Mouse (Mus musculus): ENCODE measurements around the gene Gsg1.

Gsg1 gene

DNA sequence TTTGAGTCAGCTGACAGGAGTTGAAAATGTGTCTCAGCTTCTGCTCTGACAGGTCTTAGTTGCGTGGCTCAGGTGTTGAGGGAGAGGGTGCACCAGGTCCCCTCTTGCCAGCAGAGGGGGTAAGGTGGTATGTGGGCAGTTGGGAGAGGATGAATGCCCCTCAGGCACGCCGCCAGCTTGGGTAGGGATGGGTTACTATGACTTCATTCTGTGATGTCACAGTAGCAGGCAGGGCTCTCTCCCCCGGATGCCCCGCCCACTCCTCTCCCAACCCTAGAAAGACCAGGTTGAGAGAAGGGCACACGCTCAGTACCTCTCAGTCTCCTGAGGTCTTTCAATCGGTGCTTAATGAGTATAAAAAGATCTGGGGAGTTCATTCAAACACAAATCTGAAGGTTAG, at the start of gene Gsg1:
Gene Gsg1 (minus strand): TSS at position 199 of the 400 bp plus-strand sequence.
- no peak for DNase-seq (ENCODE audit: low spot score in 2 of 2)

GRCm38 (mm10) chr6:135302421-135303125, 48.4 kb upstream of the Gsg1 start:
- no peak for DNase-seq (ENCODE audit: low spot score in 2 of 2)

GRCm38 (mm10) chr6:135300469-135300868, 46.3 kb upstream of the Gsg1 start:
- DNase-seq (ENCODE audit: low spot score in 2 of 2), result no peak

DNA sequence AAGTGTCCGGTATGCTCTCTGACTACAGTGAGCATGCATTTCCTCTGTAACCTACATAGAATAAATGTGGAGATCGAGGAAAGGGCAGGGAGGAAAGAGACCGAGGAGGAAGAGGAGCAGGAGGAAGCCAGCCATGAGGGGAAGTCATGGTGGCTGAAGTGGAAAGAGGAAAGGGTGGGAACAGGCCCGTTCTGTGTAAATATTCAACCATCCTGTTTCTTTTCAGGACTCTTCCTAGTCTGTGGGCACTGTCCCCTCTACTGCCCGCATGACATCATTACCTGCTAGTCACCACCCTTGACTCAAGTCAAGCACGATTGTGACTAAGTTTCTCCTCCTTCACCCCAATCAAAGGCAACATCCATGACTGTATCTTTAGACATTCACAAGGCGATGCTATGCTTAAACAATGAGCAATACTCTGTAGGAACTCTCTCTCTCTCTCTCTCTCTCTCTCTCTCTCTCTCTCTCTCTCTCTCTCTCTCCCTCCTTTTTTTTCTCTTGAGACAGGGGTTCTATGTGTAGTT, 44.9 kb upstream of the Gsg1 start:
- DNase-seq (ENCODE audit: low spot score in 2 of 2), result no peak

DNA sequence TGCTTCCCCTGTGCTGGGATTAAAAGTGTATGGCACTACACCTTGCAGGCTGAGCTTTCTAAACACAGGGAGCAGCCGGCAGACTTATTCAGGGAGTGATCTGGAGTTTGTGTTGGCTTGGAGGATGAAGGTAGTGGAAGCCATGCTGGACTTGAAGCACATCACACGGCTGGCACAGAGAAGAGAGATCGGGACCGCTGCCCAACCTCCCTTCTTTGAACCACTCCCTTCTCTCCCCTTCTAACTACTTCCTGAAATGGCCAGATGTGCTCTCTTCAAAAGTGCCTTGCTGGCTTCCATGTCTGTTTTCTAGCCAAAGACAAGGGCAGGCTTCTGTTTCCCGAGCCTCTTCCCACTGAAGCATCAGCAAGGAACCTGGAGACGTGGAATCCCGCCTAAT, 43.4 kb upstream of the Gsg1 start:
- no peak for DNase-seq (ENCODE audit: low spot score in 2 of 2)

DNA sequence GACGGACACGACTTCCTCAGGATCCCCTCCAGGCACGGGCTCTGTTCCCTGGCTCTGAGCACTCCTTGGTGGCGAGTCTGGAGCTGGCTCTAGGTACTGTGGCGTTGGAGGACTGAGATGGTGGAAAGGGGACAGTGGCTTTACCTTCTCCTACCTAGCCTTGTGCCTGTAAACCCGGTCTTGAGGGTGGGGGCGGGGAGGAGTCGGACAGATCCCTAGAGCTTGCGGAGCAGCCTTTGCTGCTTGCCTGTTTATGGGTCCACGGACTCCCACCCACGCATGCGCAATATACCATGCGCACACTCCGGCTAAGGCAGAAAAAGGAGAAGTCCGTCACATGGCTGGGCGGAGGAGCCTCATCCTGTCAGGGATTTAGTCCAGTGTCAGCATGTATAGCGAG, 42.1 kb upstream of the Gsg1 start:
- DNase-seq (ENCODE audit: low spot score in 2 of 2), result peak; percentile 43 to 72

DNA sequence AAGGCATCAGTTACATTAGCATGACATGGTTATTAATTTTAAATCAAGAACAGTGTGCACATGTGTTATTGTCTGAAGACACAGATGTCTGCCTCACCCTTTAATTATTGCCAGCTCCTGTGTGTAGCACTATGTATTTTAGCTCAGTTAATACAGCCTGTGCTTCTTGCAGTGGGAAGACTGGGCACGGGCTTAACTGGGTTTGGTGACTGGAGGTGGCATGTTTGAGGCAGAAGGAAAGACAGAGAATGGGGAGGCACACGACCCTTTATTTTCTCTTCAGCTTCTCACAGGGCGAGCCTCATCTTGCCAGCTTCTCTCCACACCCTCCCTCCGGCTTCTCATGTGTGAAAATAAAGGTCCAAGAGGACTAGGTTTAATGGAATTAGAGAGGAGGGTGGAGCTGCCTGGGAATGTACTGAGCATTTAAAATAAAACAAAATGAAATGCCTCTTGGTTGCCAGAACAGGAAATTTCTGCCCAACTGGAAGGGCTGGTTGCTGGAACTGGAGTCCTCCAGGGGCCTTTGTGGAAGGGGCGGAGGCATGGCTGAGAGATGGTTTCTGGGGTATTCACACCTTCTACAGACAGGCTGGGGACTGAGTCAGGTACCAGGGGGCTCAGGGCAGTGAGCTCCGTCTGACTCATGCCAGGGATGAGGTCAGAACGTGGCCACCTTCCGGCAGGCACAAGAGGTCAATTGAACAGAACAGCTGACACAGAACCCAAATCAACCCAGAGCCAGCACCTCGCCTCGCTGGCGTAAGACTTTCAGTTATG, 41.1 kb upstream of the Gsg1 start:
- no peak for DNase-seq (ENCODE audit: low spot score in 2 of 2)

DNA sequence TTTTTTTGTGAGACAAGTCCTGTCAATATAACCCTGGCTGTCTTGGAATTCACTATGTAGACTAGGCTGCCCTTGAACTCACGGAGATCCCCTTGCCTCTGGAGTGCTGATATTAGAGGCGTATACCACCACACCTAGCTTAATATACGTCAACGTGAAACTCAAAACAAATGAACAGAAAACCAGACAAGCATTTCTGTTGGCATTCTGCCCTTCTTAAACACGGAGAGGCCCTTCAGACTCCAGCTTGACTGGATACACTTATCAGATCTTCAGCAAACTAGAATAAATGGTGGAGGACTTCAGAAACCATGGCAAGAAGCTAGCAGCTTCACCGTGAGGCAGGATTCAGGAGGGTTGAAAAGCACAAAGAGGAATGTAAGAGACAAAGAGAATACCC, 40.0 kb upstream of the Gsg1 start:
- DNase-seq (ENCODE audit: low spot score in 2 of 2), result no peak

GRCm38 (mm10) chr6:135292391-135292790, 38.2 kb upstream of the Gsg1 start:
- no peak for DNase-seq (ENCODE audit: low spot score in 2 of 2)

GRCm38 (mm10) chr6:135279856-135280255, 25.7 kb upstream of the Gsg1 start:
- DNase-seq (ENCODE audit: low spot score in 2 of 2), result no peak

DNA sequence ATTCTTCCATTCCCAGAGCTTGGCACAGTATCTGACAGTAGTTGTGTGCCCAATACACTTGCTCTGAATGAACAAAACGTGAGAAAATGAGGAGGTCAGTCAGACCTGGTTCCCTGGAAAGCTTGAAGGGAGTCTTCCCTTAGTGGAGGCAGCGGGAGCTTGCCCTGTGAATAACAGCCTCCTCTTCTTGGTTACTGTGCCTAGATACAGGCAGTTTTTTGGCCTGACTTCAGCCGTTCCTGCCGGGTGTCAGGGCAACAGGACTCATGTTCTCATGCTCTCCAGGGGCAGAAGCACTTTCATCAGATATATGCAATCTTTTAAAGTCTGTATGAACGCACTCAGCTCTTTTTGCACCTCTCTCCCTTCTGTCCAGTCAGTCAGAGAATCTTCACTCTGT, 25.1 kb upstream of the Gsg1 start:
- DNase-seq (ENCODE audit: low spot score in 2 of 2), result no peak

GRCm38 (mm10) chr6:135278302-135278701, 24.2 kb upstream of the Gsg1 start:
- DNase-seq (ENCODE audit: low spot score in 2 of 2), result no peak

- DNase-seq (ENCODE audit: low spot score in 2 of 2), result no peak
Measured at GRCm38 (mm10) chr6:135276474-135277295, 22.5 kb upstream of the Gsg1 start.

GRCm38 (mm10) chr6:135275231-135275630, 21.1 kb upstream of the Gsg1 start:
- DNase-seq (ENCODE audit: low spot score in 2 of 2), result no peak

GRCm38 (mm10) chr6:135273066-135273465, 18.9 kb upstream of the Gsg1 start:
- no peak for DNase-seq (ENCODE audit: low spot score in 2 of 2)

DNA sequence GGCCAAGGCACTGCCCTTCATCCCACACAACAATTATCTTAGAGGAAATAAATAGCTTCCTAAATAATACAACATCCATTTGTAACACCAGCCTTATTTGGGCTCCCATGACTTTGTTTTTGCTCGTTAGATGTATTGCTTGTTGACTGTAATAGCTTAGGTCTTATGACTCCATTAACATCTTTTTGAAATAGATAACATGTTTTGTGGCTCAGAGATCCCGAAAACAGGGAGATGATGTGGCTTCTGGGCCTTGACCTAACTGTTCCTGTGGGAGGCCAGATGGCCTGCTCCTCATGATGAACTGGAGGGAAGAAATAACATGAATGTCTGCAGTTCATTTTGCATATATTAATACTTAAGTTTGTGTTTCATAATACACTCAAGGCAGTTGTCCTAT, 17.6 kb upstream of the Gsg1 start:
- DNase-seq (ENCODE audit: low spot score in 2 of 2), result no peak

- no peak for DNase-seq (ENCODE audit: low spot score in 2 of 2)
Measured at GRCm38 (mm10) chr6:135269626-135270025, 15.5 kb upstream of the Gsg1 start.

DNA sequence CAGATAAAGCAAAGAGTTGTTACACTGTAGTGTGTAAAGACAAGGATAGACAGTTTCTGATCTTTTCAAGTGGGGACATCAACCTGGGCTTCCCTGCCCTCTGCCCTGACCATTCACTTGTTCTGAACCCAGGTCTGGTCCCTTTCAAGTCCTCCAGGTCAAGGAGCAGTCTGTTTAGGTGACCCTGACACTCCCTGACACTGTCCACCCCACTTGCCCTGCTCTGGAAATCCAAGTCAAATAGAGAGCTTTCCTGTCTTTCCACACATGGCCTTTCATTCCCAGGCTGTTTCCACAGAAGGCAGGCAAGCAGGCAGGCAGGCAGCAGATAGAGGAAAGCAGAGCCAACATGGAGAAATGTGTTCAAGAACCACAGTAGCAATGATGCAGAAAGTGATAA, 14.2 kb upstream of the Gsg1 start:
- DNase-seq (ENCODE audit: low spot score in 2 of 2), result no peak

DNA sequence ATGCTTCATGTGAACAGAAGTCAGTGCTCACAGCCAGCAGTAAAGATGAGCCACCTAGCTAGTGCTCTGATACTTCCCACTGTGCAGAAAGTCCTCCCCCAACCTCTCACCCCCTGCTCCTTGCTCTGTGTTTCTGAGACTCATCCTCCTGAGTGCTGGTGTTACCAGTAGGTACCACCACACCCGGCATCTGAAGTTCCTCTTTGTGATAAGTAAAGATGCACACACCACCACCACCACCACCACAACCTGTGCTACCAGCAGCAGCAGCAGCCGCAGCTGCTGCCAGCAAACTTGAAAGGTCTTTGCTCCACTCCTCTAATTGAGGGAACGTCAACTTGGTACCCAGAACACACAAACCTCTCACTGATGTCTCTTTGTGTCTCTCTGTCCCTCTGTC, 13.1 kb upstream of the Gsg1 start:
- no peak for DNase-seq (ENCODE audit: low spot score in 2 of 2)

DNA sequence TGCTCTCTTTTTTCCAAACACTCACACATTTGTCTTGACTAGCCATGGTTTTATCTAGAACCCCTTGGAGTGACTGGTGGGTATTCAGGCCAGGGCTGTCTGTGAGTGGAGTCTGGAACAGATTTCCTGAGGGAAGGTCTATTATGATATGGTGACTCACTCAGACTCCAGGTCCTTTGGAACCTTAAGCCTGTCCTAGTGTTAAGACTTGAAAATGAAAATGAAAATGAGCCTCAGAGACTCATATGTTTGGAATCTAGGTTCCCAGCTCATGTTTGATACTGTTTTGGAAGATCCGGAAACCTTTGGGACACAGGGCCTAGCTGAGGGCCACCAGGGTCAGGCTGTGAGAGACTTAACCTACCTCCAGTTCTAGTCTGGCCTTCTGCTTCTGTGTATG, 11.9 kb upstream of the Gsg1 start:
- no peak for DNase-seq (ENCODE audit: low spot score in 2 of 2)

DNA sequence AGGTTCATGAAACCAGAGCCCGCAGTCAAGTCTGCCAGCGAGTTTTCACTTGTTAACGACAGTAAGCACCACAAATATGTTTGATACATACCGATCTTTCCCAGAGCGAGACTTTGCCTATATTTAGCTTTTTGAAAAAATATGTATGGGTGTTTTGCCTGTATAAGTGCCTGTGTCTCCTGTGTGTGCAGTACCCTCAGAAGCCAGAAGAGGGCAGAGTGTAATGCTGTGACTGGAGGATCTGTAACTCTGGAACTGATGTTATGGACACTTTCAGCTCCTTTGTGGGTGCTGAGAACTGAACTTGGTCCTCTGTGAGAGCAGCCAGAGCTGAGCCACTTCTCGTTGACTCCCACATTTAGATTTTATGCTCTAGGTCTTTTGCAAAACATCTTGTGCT, 10.0 kb upstream of the Gsg1 start:
- no peak for DNase-seq (ENCODE audit: low spot score in 2 of 2)

- no peak for DNase-seq (ENCODE audit: low spot score in 2 of 2)
Measured at GRCm38 (mm10) chr6:135262565-135262964, 8.4 kb upstream of the Gsg1 start.

Data from spleen, postnatal 4 days (tissue).